Mouse (Mus musculus) forebrain, embryonic 16.5 days (tissue): ENCODE results near the gene Jpt2. TPM values are rescaled to one million over a fixed set of nuclear protein-coding genes. Genes with fewer than 3 reads are reported as not detected.
"Not testable (repeated sequence)": the region's sequence is repeated elsewhere in the genome, so short reads cannot be mapped to it uniquely, and the experiment has no call there.

ENCODE experiments used
- ATAC-seq: fragments of 200-750 bp; cut with Nextera tagmentation; 2 replicates; pipeline ENCODE4 v1.8.0; 2017; ENCODE audit warnings: mild to moderate bottlenecking, moderate library complexity
- H3K27ac ChIP-seq: fragments of 300-500 bp; sonication (generic); 2 replicates; pipeline ENCODE4 v1.5.1; 2014; ENCODE audit warnings: low read length, control low read depth
- H3K27me3 ChIP-seq: fragments of 300-500 bp; sonication (generic); replicated peaks from 2 replicates; pipeline ENCODE4 v1.6.1; 2014; ENCODE audit warnings: low read length; ENCODE audit not compliant: control insufficient read depth, insufficient read depth
- H3K36me3 ChIP-seq: fragments of 300-500 bp; sonication (generic); 2 replicates; pipeline ENCODE4 v1.6.1; 2014; ENCODE audit not compliant: control insufficient read depth, insufficient read depth
- H3K4me1 ChIP-seq: fragments of 300-500 bp; sonication (generic); replicated peaks from 2 replicates; pipeline ENCODE4 v1.6.1; 2014; ENCODE audit warnings: low read length; ENCODE audit not compliant: control insufficient read depth, insufficient read depth
- H3K4me2 ChIP-seq: fragments of 300-500 bp; sonication (generic); 2 replicates; pipeline ENCODE4 v1.6.1; 2014; ENCODE audit warnings: mild to moderate bottlenecking, low read length, control low read depth
- H3K4me3 ChIP-seq: fragments of 300-500 bp; sonication (generic); replicated peaks from 2 replicates; pipeline ENCODE4 v1.5.1; 2014; ENCODE audit warnings: mild to moderate bottlenecking, low read length, control low read depth
- H3K9ac ChIP-seq: fragments of 300-500 bp; sonication (generic); replicated peaks from 2 replicates; pipeline ENCODE4 v1.6.1; 2014; ENCODE audit warnings: low read depth, low read length, control low read depth
- H3K9me3 ChIP-seq: fragments of 300-500 bp; sonication (generic); 2 replicates; pipeline ENCODE4 v1.6.1; 2016; ENCODE audit warnings: low read length; ENCODE audit not compliant: control insufficient read depth
- WGBS: fragments of 180-500 bp; shearing (Covaris S2); extraction: QIAGEN DNeasy Blood & Tissue Kit; methylation state at CpG from one replicate; pipeline ENCODE4 v1.1.7; 2014; 5-methylcytosine and 5-hydroxymethylcytosine counted together
- polyA plus RNA-seq: library from polyadenylated mRNA; unstranded; fragments of >200 nt; fragmentation: Nextera tagmentation; extraction: Ambion mirVana; gene quantifications from 2 replicates; pipeline ENCODE4 v1.2.1, GENCODE M21; 2015

The Jpt2 gene
- polyA plus RNA-seq, 1 experiment from 2014 or later = 99.1 TPM

DNA sequence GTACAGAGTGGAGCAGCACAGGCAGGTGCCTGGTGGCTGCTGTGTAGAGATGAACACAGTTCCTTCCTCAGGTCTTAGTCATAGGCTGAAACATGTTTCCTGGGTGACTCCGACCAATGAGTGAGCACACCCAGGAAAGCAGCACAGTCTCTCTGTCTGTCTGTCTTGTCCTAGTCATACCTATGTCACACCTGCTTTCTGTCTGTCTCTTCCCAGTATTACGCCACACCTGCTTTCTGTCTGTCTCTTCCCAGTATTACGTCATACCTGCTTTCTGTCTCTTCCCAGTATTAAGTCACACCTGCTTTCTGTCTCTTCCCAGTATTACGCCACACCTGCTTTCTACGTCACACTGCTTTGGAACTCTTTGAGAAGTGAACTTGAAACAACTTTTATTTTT lies 12.3 kb downstream of the Jpt2 start:
- 96% methylated on average over 5 of the region's 5 CpGs for WGBS
- H3K9ac ChIP-seq = no peak overlapping the region
- peaks cover 31% of the 10 kb centered on the region for H3K36me3 ChIP-seq
- H3K27ac ChIP-seq = no peak overlapping the region
- no peak overlapping the region for H3K4me2 ChIP-seq
- H3K4me1 ChIP-seq = no peaks in the 10 kb centered on the region
- H3K9me3 ChIP-seq = no peaks in the 10 kb centered on the region
- ATAC-seq = no peak
- no peaks in the 10 kb centered on the region for H3K27me3 ChIP-seq
- no peak overlapping the region for H3K4me3 ChIP-seq

DNA sequence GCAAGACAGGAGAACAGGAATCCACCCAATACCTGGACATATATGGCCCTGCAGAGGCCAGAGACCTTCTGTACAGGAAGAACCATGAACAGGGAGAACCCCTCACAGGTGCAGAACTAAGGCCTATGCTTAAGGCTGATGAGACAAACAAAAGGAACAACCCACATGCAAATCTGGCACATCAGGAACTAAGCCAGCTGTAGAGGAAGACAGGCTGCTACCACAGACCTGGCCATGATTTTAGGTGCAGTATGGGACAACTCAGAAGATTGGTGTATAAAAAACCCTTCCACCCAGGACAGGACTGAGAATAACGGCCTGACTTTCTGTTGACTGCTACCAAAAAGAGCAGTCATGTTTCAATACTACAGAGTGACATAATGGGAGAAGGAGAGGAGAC lies 16.9 kb downstream of the Jpt2 start:
- whole genome bisulfite sequencing = 97% methylated on average over 1 of the region's 1 CpGs
- not testable (repeated sequence) for ATAC-seq, H3K4me2 ChIP-seq, H3K4me3 ChIP-seq, H3K9me3 ChIP-seq, H3K4me1 ChIP-seq, H3K27ac ChIP-seq, H3K9ac ChIP-seq, H3K27me3 ChIP-seq
- peaks cover 25% of the 10 kb centered on the region for H3K36me3 ChIP-seq

DNA sequence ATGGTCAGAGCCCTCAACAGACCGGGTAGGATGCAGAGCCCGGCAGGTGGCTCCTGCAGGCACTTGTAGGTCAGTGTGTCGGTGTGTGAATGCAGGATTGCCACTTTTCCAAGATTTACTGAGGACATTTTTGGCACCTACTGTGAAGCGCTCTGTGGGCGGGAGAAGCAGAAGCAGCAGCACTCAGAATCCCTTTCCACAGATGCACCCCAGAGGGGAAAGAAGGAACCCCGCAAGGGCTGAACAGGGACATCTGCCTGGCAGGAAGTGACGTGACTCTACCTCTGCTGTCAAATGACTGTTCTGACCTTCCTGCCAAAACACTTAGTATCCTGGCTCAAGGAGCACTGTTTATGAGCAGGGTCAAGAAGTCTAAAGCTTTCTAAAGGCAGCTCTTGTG lies 17.5 kb downstream of the Jpt2 start:
- Histone ChIP-seq H3K27ac (no peak overlapping the region), H3K27me3 (no peaks in the 10 kb centered on the region), H3K4me3 (no peak overlapping the region), H3K9me3 (no peaks in the 10 kb centered on the region), H3K36me3 (peaks cover 23% of the 10 kb centered on the region), H3K9ac (no peak overlapping the region), H3K4me1 (no peaks in the 10 kb centered on the region), H3K4me2 (no peak overlapping the region)
- no peak for ATAC-seq
- WGBS = 93% methylated on average over 7 of the region's 7 CpGs

DNA sequence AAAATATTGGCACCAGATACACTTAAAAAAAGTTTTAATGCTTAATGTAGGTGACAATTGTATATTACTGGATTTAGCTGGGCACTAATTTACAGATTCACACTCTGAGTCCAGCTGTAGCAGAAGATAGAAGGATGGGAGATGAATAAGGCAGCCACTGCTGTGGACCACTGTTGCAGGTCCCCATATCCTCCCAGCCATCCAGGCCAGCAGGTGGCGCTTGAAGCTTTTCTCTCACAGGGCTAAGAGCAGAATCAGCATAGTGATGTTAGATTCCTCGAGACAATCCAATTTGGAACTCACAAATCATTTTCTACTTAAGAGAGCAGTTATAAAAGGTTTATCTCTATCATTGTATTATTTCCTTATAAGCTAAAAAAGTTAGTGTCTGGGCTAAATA lies 18.0 kb downstream of the Jpt2 start:
- peak; percentile 72; the same call in 1 of the 2 replicates for ATAC-seq
- WGBS = 9% methylated on average over 2 of the region's 2 CpGs

DNA sequence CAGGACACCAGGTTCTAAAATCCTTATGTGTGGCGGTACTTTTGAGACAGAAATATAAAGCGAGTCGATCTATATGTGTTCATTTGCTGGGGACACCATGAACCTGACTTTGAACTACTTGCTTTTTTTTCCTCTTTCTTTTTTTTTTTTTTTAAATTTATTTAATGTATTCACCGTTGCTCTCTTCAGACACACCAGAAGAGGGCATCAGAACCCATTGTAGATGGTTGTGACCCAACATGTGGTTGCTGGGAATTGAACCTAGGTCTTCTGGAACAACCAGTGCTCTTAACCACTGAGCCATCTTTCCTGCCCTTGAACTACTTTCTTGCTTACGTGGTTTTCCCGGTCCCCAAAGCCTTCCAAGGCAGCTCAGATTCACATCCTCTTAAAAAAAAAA lies 23.2 kb downstream of the Jpt2 start:
- no peaks in the 10 kb centered on the region for H3K27me3 ChIP-seq
- H3K9ac ChIP-seq = peak overlapping the region; percentile 92
- peak overlapping the region; percentile 92 for H3K27ac ChIP-seq
- no peaks in the 10 kb centered on the region for H3K9me3 ChIP-seq
- WGBS = 44% methylated on average over 6 of the region's 6 CpGs
- peak overlapping the region; percentile 86 for H3K4me3 ChIP-seq
- no peaks in the 10 kb centered on the region for H3K36me3 ChIP-seq
- H3K4me2 ChIP-seq = peak overlapping the region; percentile 88
- H3K4me1 ChIP-seq = peaks cover 28% of the 10 kb centered on the region
- no peak for ATAC-seq

More for the DNA sequence above, 18.0 kb downstream of the Jpt2 start:
- H3K36me3 ChIP-seq = peaks cover 19% of the 10 kb centered on the region
- not testable (repeated sequence) for H3K4me1 ChIP-seq, H3K9ac ChIP-seq, H3K27me3 ChIP-seq, H3K4me3 ChIP-seq, H3K27ac ChIP-seq, H3K9me3 ChIP-seq, H3K4me2 ChIP-seq

DNA sequence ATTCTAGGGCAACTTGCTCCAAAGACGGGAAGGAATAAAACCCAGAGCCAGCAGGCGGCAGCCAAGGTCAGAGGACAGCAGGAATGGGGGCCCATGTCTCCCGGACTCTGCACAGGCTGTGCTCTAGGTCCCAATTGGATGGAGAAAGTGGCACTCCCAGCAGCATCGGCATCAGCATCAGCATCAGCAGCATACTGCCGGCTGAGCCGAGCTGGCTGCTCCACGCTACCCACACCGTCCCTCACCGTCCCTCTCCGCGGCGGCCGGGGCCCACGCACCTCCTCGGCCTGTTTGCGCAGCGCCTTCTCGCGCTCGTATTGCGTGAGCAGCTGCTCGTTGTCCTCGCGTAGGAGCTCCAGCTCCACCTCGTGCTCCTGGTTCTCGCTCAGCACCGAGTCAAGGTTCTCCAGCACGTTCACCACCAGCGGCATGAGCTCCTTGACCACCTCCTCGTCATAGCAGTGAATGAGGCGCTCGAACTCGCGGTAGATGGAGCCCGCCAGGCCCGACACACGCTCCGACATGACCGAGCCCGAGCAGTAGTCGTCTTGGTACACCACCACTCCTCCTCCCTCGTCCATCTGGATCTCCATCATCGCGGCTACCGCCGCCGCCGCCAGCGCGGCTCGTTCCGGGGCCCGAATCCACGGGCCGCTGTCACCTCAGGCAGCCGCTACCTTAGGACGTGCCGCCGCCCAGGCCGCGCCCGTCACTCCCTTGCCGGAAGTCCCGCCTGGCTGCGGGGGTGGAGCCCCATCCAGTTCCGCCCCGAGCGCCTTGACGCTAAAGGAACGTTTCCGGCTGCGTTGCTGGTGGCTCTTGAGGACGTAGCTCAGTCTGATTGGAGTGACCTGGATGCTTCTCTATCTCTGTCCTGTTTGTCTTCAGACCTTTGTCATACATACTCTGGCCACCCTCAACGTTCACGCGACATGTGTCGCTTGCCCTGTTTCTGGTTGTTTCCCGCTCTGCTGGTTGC lies 23.9 kb downstream of the Jpt2 start, which contains the start of gene Mapk8ip3:
Mapk8ip3 (minus strand) TSS at position 719 of the 979 bp plus-strand sequence.
- Histone ChIP-seq H3K9me3 (no peaks in the 10 kb centered on the region), H3K27me3 (no peaks in the 10 kb centered on the region), H3K36me3 (no peaks in the 10 kb centered on the region; the same call in 1 of the 2 replicates), H3K4me3 (peak within 1 kb of the TSS; percentile 86), H3K4me2 (peak within 1 kb of the TSS; percentile 88), H3K4me1 (peaks cover 28% of the 10 kb centered on the region), H3K27ac (peak within 1 kb of the TSS; percentile 92), H3K9ac (peak within 1 kb of the TSS; percentile 92)
- under 1% methylated on average over 78 of the region's 78 CpGs for WGBS
- peak; percentile 99 for ATAC-seq

DNA sequence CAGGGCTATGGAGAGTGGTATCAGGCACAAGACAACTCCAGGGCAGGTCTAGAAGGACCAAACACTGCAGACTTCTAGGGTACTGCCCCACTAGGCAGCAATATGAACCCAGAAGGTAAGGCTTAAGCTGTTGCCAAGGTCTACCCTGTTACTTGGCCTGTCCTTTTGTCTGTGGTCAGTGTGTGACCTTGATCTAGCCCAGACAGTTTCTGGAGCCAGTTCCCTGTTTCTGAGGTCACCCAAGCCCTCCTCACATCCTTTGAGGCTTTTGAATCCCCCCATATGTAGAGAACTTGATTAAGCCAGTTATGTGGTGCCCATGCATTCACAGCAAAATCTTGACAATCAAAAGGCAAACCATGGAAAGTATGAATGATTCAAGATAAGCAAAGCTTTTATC lies 24.8 kb downstream of the Jpt2 start:
- H3K27ac ChIP-seq = no peak overlapping the region
- H3K9me3 ChIP-seq = no peaks in the 10 kb centered on the region
- H3K27me3 ChIP-seq = no peaks in the 10 kb centered on the region
- H3K9ac ChIP-seq = peak overlapping the region; percentile 92
- H3K4me1 ChIP-seq = peaks cover 28% of the 10 kb centered on the region
- peak overlapping the region; percentile 88 for H3K4me2 ChIP-seq
- H3K4me3 ChIP-seq = peak overlapping the region; percentile 86
- no peaks in the 10 kb centered on the region; the same call in 1 of the 2 replicates for H3K36me3 ChIP-seq
- no peak for ATAC-seq

DNA sequence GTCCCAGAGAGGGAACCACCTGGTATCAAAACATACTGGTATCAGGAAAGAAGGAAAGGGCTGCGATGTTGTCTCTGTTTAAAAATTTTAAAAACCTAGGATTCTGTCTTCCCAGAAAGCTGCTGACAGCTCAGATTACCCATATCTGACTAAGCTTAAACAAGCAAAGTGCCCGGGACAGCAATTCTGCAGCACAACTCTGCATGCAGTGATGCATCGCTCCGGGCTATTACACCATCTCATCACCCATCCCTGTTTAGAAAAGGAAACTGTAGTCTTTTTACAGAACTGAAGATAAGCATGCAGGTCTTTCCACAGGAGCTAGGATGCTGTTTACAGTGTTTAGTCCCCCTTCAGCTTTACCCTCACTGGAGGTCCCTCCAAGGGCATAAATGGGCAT lies 25.6 kb downstream of the Jpt2 start:
- H3K27me3 ChIP-seq = no peaks in the 10 kb centered on the region
- no peaks in the 10 kb centered on the region for H3K9me3 ChIP-seq
- 84% methylated on average over 4 of the region's 4 CpGs for WGBS
- H3K9ac ChIP-seq = peak overlapping the region; percentile 17; the same call in 1 of the 2 replicates
- no peak for ATAC-seq
- H3K27ac ChIP-seq = no peak overlapping the region
- H3K4me1 ChIP-seq = peaks cover 28% of the 10 kb centered on the region
- peak overlapping the region; percentile 86 for H3K4me3 ChIP-seq
- no peaks in the 10 kb centered on the region; the same call in 1 of the 2 replicates for H3K36me3 ChIP-seq
- H3K4me2 ChIP-seq = peak overlapping the region; percentile 88

DNA sequence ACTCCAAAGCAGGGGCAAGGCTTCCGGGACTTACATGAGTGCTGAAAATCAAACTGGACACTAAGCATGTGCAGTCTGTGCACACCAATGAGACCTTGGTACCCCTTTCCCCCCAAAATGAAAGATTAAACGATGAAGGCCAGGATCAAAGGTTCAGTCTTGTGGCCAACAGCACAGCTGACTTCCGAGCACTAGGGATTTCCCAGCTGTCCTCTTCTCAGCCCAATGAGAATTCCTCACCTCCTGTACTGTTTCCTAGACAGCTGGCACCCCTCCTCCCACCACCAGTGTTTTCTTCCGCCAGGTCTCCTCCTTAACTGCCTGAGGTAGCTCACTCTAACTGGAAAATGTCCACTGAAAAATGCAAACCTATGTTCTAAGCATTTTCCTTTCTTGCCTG lies 27.3 kb downstream of the Jpt2 start:
- Histone ChIP-seq H3K4me3 (no peak overlapping the region), H3K4me1 (peaks cover 28% of the 10 kb centered on the region), H3K27ac (no peak overlapping the region), H3K9ac (no peak overlapping the region), H3K9me3 (no peaks in the 10 kb centered on the region), H3K27me3 (no peaks in the 10 kb centered on the region), H3K36me3 (no peaks in the 10 kb centered on the region; the same call in 1 of the 2 replicates), H3K4me2 (no peak overlapping the region)
- WGBS = 70% methylated on average over 4 of the region's 4 CpGs
- ATAC-seq = no peak
